Comparison of ENCODE assay signal across 28 mouse cellular contexts in the genomic region with DNA sequence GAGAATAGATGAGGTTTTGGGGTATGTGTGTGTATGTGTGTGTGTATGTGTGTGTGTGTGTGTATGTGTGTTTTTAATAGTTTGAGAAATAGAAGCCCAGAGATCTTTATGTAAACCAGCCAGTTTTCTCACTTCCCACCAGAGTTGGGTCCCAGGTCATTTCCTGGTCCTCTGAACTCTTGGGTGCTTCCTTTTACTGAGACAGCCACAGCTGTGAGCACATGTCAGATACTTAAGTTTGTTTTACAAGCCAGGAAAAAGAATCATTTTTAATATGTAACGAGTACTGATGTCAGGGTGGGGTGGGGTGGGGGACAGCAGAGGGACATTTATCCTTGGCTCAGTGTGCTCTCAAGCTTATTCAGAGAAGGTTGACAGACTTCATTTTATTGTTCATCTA. TPM values are rescaled to one million over a fixed set of nuclear protein-coding genes. Genes with fewer than 3 reads are reported as not detected.
DNase-seq lines count a peak whose midpoint lies in the region; ATAC-seq and TF ChIP-seq lines count a peak whose summit lies in the region.
"Had no signal": no experiment of that assay in that cellular context is flagged by ENCODE, and none has a peak within 500 bp of the region (broad histone marks: within the 10 kb centered on the region; RNA-seq: fewer than 3 reads in every experiment).

No protein-coding gene starts in this region.

- 69% methylated on average over 1 of the region's 1 CpGs for WGBS in kidney, postnatal 0 days
- 53% methylated on average over 1 of the region's 1 CpGs for WGBS in kidney, embryonic 15.5 days
- 53% methylated on average over 1 of the region's 1 CpGs for WGBS in lung, postnatal 0 days
- 37% methylated on average over 1 of the region's 1 CpGs for WGBS in intestine, embryonic 15.5 days

- H3K4me2 ChIP-seq in kidney, postnatal 0 days (ENCODE audit: low read length): no peak overlapping the region
- H3K4me2 ChIP-seq in kidney, embryonic 15.5 days: no peak overlapping the region
- no peak overlapping the region for H3K4me2 ChIP-seq in lung, postnatal 0 days (replicated peaks; ENCODE audit: low read depth, low read length)
- H3K4me2 ChIP-seq in intestine, embryonic 15.5 days (replicated peaks): no peak overlapping the region
- H3K4me2 ChIP-seq: forebrain, embryonic 13.5 days; limb, embryonic 13.5 days; liver, embryonic 11.5 days; midbrain, embryonic 15.5 days; neural tube, embryonic 15.5 days; stomach, embryonic 15.5 days had no signal

- H3K27me3 ChIP-seq in kidney, postnatal 0 days (ENCODE audit: insufficient read depth, low read length): no peaks in the 10 kb centered on the region
- H3K27me3 ChIP-seq in kidney, embryonic 15.5 days: no peaks in the 10 kb centered on the region
- H3K27me3 ChIP-seq in lung, postnatal 0 days (replicated peaks; ENCODE audit: insufficient read depth, low read length): no peaks in the 10 kb centered on the region
- no peaks in the 10 kb centered on the region for H3K27me3 ChIP-seq in intestine, embryonic 15.5 days (replicated peaks)
- H3K27me3 ChIP-seq: CH12.LX; forebrain, embryonic 13.5 days; limb, embryonic 13.5 days; midbrain, embryonic 15.5 days; neural tube, embryonic 15.5 days; stomach, embryonic 15.5 days had no signal

- no peak for TF ChIP-seq EP300 in lung, postnatal 0 days (IDR thresholded peaks at IDR 0.05)

- TF ChIP-seq CTCF in kidney, postnatal 0 days (IDR thresholded peaks at IDR 0.05; ENCODE audit: low read depth): no peak
- no peak for TF ChIP-seq CTCF in lung, postnatal 0 days (IDR thresholded peaks at IDR 0.05)

- no peak overlapping the region for H3K9ac ChIP-seq in kidney, postnatal 0 days (ENCODE audit: low read depth, low read length)
- no peak overlapping the region for H3K9ac ChIP-seq in kidney, embryonic 15.5 days
- H3K9ac ChIP-seq in lung, postnatal 0 days (replicated peaks; ENCODE audit: low read depth): no peak overlapping the region
- no peak overlapping the region for H3K9ac ChIP-seq in intestine, embryonic 15.5 days
- H3K9ac ChIP-seq: forebrain, embryonic 13.5 days; limb, embryonic 13.5 days; midbrain, embryonic 15.5 days; neural tube, embryonic 15.5 days; stomach, embryonic 15.5 days had no signal

- ATAC-seq in kidney, postnatal 0 days (replicated peaks; ENCODE audit: low FRiP score, low read depth): no peak
- no peak for ATAC-seq in kidney, embryonic 15.5 days (replicated peaks; ENCODE audit: low FRiP score)
- 0 out of 2 replicates have a peak, but pooled peaks have one; percentile 30 for ATAC-seq in lung, postnatal 0 days
- ATAC-seq in intestine, embryonic 15.5 days: peak; percentile 80
- ATAC-seq: forebrain, embryonic 13.5 days had no signal

- DNase-seq in kidney, postnatal 0 days (ENCODE audit: low spot score): peak; percentile 66
- DNase-seq in lung, postnatal 0 days (ENCODE audit: low spot score): peak; percentile 40
- DNase-seq in lung, postnatal 14 days: no peak
- DNase-seq in spleen, postnatal 14 days (ENCODE audit: low spot score in 2 of 2): no peak
- DNase-seq: adrenal gland, adult 8-10 months; cerebellum, adult 2 months; cerebellum, postnatal 25 days; gastrocnemius, postnatal 10 days; heart, postnatal 14 days; kidney, adult 11 months; retina, postnatal 1 day; right cerebral cortex, postnatal 14 days had no signal

- H3K27ac ChIP-seq in kidney, postnatal 0 days: no peak overlapping the region
- no peak overlapping the region for H3K27ac ChIP-seq in kidney, embryonic 15.5 days
- H3K27ac ChIP-seq in lung, postnatal 0 days (ENCODE audit: low read length): no peak overlapping the region
- peak overlapping the region; percentile 67; the same call in 1 of the 2 replicates for H3K27ac ChIP-seq in intestine, embryonic 15.5 days
- H3K27ac ChIP-seq: forebrain, embryonic 13.5 days; limb, embryonic 13.5 days; midbrain, embryonic 10.5 days; midbrain, embryonic 15.5 days; neural tube, embryonic 15.5 days; stomach, embryonic 15.5 days had no signal

- no peaks in the 10 kb centered on the region for H3K4me1 ChIP-seq in kidney, postnatal 0 days (replicated peaks; ENCODE audit: insufficient read depth, low read length)
- peaks cover 21% of the 10 kb centered on the region for H3K4me1 ChIP-seq in kidney, embryonic 15.5 days
- H3K4me1 ChIP-seq in lung, postnatal 0 days (ENCODE audit: insufficient read depth, low read depth, low read length): peaks cover 3% of the 10 kb centered on the region; the same call in 1 of the 2 replicates
- peaks cover 14% of the 10 kb centered on the region for H3K4me1 ChIP-seq in intestine, embryonic 15.5 days (replicated peaks)

- H3K4me3 ChIP-seq in kidney, postnatal 0 days (replicated peaks; ENCODE audit: low read depth, low read length): no peak overlapping the region
- H3K4me3 ChIP-seq in kidney, embryonic 15.5 days (replicated peaks): no peak overlapping the region
- no peak overlapping the region for H3K4me3 ChIP-seq in lung, postnatal 0 days (ENCODE audit: low read depth, low read length)
- H3K4me3 ChIP-seq in intestine, embryonic 15.5 days (replicated peaks): no peak overlapping the region
- H3K4me3 ChIP-seq: forebrain, embryonic 13.5 days; limb, embryonic 13.5 days; midbrain, embryonic 10.5 days; midbrain, embryonic 15.5 days; neural tube, embryonic 15.5 days; stomach, embryonic 15.5 days had no signal

- no peaks in the 10 kb centered on the region for H3K36me3 ChIP-seq in kidney, postnatal 0 days (ENCODE audit: insufficient read depth, low read length)
- H3K36me3 ChIP-seq in kidney, embryonic 15.5 days: peaks cover 6% of the 10 kb centered on the region; the same call in 1 of the 2 replicates
- no peaks in the 10 kb centered on the region; the same call in 1 of the 2 replicates for H3K36me3 ChIP-seq in lung, postnatal 0 days (ENCODE audit: insufficient read depth, low read length)
- H3K36me3 ChIP-seq in intestine, embryonic 15.5 days: no peaks in the 10 kb centered on the region
- H3K36me3 ChIP-seq: midbrain, embryonic 15.5 days had no signal

- H3K9me3 ChIP-seq in kidney, postnatal 0 days (replicated peaks; ENCODE audit: low read length): no peaks in the 10 kb centered on the region
- H3K9me3 ChIP-seq in kidney, embryonic 15.5 days (replicated peaks): no peaks in the 10 kb centered on the region
- no peaks in the 10 kb centered on the region for H3K9me3 ChIP-seq in lung, postnatal 0 days (ENCODE audit: low read length)
- no peaks in the 10 kb centered on the region for H3K9me3 ChIP-seq in intestine, embryonic 15.5 days
- H3K9me3 ChIP-seq: forebrain, embryonic 13.5 days; limb, embryonic 13.5 days; midbrain, embryonic 10.5 days; midbrain, embryonic 15.5 days; neural tube, embryonic 15.5 days; stomach, embryonic 15.5 days had no signal

RNA-seq across cellular contexts. Expression of gene Kcns1, which starts 35.5 kb away (rescaled TPM):
- 0.14 and 0.27 TPM in 2 replicates for polyA plus RNA-seq in kidney, postnatal 0 days (2015; fragmentation: Nextera tagmentation; extraction: Ambion mirVana)
- 0.23 and 0.28 TPM in 2 replicates for polyA plus RNA-seq in kidney, embryonic 15.5 days (2015; fragmentation: Nextera tagmentation; extraction: Ambion mirVana)
- polyA plus RNA-seq in lung, postnatal 0 days (2015; fragmentation: Nextera tagmentation; extraction: Ambion mirVana): not detected in 2 replicates
- 0.15 and 0.29 TPM in 2 replicates for polyA plus RNA-seq in intestine, embryonic 15.5 days (2015; fragmentation: Nextera tagmentation; extraction: Ambion mirVana)
- polyA plus RNA-seq: C2C12; forebrain, embryonic 13.5 days; hindbrain, embryonic 11.5 days; liver, embryonic 11.5 days; liver, embryonic 16.5 days; midbrain, embryonic 10.5 days had no signal

RNA-seq across cellular contexts. Expression of gene Wfdc5, which starts 47.2 kb away (rescaled TPM):
- polyA plus RNA-seq in kidney, postnatal 0 days (2015; fragmentation: Nextera tagmentation; extraction: Ambion mirVana): not detected in 2 replicates
- polyA plus RNA-seq in kidney, embryonic 15.5 days (2015; fragmentation: Nextera tagmentation; extraction: Ambion mirVana): 0.13 TPM in 1 of 2 replicates, not detected in the other
- polyA plus RNA-seq in lung, postnatal 0 days (2015; fragmentation: Nextera tagmentation; extraction: Ambion mirVana): 0.15 and 0.18 TPM in 2 replicates
- polyA plus RNA-seq in intestine, embryonic 15.5 days (2015; fragmentation: Nextera tagmentation; extraction: Ambion mirVana): not detected in 2 replicates
- polyA plus RNA-seq: C2C12; cerebellum, adult 2 months; embryonic facial prominence, embryonic 11.5 days; forebrain, embryonic 13.5 days; hindbrain, embryonic 11.5 days; hindbrain, embryonic 16.5 days; limb, embryonic 13.5 days; liver, embryonic 11.5 days; liver, embryonic 16.5 days; midbrain, embryonic 10.5 days; midbrain, embryonic 15.5 days; neural tube, embryonic 15.5 days had no signal

RNA-seq across cellular contexts. Expression of gene Wfdc12, which starts 55.0 kb away (rescaled TPM):
- not detected in 2 replicates for polyA plus RNA-seq in kidney, postnatal 0 days (2015; fragmentation: Nextera tagmentation; extraction: Ambion mirVana)
- polyA plus RNA-seq in kidney, embryonic 15.5 days (2015; fragmentation: Nextera tagmentation; extraction: Ambion mirVana): 0.55 TPM in 1 of 2 replicates, not detected in the other
- 0.26 TPM in 1 of 2 replicates, not detected in the other for polyA plus RNA-seq in lung, postnatal 0 days (2015; fragmentation: Nextera tagmentation; extraction: Ambion mirVana)
- not detected in 2 replicates for polyA plus RNA-seq in intestine, embryonic 15.5 days (2015; fragmentation: Nextera tagmentation; extraction: Ambion mirVana)
- polyA plus RNA-seq: C2C12; embryonic facial prominence, embryonic 11.5 days; forebrain, embryonic 13.5 days; hindbrain, embryonic 11.5 days; hindbrain, embryonic 16.5 days; limb, embryonic 13.5 days; liver, embryonic 11.5 days; liver, embryonic 16.5 days; midbrain, embryonic 10.5 days; midbrain, embryonic 15.5 days; neural tube, embryonic 15.5 days; small intestine, adult 2 months; stomach, embryonic 15.5 days had no signal

Comparison
In these comparisons a context has a peak if more than half of its experiments do, and no peak if none do; other contexts are left out.
1. DNase-seq: peak in kidney, postnatal 0 days (single experiment) and lung, postnatal 0 days (single experiment); none in lung, postnatal 14 days (single experiment) and spleen, postnatal 14 days (0 of 2).
2. ATAC-seq: peak in lung, postnatal 0 days (single experiment) and intestine, embryonic 15.5 days (single experiment); none in kidney, postnatal 0 days (single experiment) and kidney, embryonic 15.5 days (single experiment).